Mouse (Mus musculus) megakaryocyte, embryonic 14.5 days (primary cell): ENCODE results near the gene Lmo7. TPM values are rescaled to one million over a fixed set of nuclear protein-coding genes. Genes with fewer than 3 reads are reported as not detected.

Source experiments
- H3K27me3 ChIP-seq: replicated peaks from 2 replicates; pipeline ENCODE3; 2012; ENCODE audit warnings: inconsistent platforms
- H3K36me3 ChIP-seq: replicated peaks from 2 replicates; pipeline ENCODE3; 2012; ENCODE audit warnings: low read length, inconsistent platforms, mixed read lengths
- H3K4me1 ChIP-seq: 2 replicates; pipeline ENCODE4 v1.6.1; 2012; ENCODE audit warnings: inconsistent platforms
- H3K4me3 ChIP-seq: replicated peaks from 2 replicates; pipeline ENCODE3; 2012; ENCODE audit warnings: moderate library complexity, mild to moderate bottlenecking, inconsistent platforms
- H3K9me3 ChIP-seq: 2 replicates; pipeline ENCODE4 v1.6.1; 2012; ENCODE audit warnings: inconsistent platforms
- FLI1 ChIP-seq: IDR thresholded peaks from 2 replicates; pipeline ENCODE4 v1.6.1; 2012; ENCODE audit warnings: low read length, inconsistent platforms, mixed read lengths
- GATA1 ChIP-seq: IDR thresholded peaks from 3 replicates; pipeline ENCODE4 v1.6.1; 2012; ENCODE audit warnings: mixed read lengths, low read length, inconsistent platforms, borderline replicate concordance
- polyA plus RNA-seq: library from polyadenylated mRNA; stranded (reverse); fragments of >175 nt; gene quantifications from 2 replicates; pipeline ENCODE4 v1.2.3, GENCODE M21; 2012; ENCODE audit warnings: low replicate concordance; ENCODE audit not compliant: insufficient read depth

Gene Lmo7
- polyA plus RNA-seq, 1 experiment: 0.08 TPM

DNA sequence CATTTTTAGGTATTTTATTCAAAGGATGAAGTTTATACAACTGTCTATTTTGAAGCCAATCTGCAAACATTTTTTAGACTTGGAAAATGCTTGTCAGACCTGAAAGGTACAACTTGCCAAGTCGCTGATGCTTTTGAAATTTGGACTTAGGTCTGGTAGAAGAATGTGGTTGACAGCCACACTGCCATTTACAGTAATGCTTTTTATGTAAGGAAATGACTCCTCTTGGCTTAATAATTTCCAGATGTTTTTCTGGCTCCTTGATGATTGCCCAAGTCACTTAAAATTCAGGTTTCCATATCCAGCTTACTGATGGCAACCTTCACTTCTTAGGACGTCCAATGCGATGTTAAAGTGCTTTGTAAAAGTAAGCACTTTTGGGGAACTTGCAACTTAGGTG lies 16.9 kb downstream of the Lmo7 start:
- Histone ChIP-seq H3K4me3 (no peak overlapping the region), H3K27me3 (no peaks in the 10 kb centered on the region), H3K9me3 (no peaks in the 10 kb centered on the region), H3K36me3 (no peaks in the 10 kb centered on the region), H3K4me1 (no peaks in the 10 kb centered on the region)
- TF ChIP-seq FLI1: no peak
- no peak for TF ChIP-seq GATA1

DNA sequence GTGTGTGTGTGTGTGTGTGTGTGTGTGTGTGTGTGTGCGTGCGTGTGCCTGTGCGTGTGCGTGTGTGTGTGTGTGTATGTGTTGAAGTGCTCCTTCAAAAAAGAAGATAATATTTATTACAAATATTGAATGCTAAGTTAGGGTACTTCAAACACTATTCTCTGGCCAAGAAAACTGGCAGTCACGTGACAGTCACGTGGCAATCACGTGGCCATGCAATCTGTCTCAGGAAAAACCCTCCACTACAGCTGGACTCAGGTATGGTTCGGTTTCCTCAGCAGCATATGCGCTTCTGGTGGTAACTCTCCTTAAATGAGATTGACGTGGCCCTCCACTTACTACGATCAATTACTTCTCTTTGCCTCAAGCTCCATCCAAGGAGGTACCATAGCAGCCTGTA lies 18.1 kb downstream of the Lmo7 start:
- no peaks in the 10 kb centered on the region for H3K36me3 ChIP-seq
- no peak overlapping the region for H3K4me3 ChIP-seq
- no peaks in the 10 kb centered on the region for H3K27me3 ChIP-seq
- no peaks in the 10 kb centered on the region for H3K9me3 ChIP-seq
- TF ChIP-seq GATA1 (no peak), FLI1 (no peak)
- no peaks in the 10 kb centered on the region for H3K4me1 ChIP-seq

DNA sequence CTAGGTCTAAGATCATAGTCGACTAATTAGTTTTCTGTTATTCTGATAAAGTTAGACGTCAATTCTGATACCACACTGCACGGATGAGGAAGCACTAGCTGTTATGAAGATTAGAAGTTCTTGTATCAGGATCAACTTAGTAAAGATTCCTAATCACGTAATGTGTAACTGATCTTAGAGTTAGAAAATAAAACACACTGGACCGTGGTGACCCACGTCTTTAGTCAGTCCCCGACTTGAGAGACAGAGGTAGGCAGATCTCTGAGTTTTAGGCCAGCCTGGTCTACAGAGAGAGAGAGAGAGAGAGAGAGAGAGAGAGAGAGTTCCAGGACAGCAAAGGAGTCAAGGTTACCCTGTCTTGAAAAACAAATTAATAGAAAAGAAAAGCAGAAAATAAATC lies 18.7 kb downstream of the Lmo7 start:
- TF ChIP-seq GATA1 (no peak), FLI1 (no peak)
- no peak overlapping the region for H3K4me3 ChIP-seq
- no peaks in the 10 kb centered on the region for H3K27me3 ChIP-seq
- H3K4me1 ChIP-seq: no peaks in the 10 kb centered on the region
- H3K36me3 ChIP-seq: no peaks in the 10 kb centered on the region
- no peaks in the 10 kb centered on the region for H3K9me3 ChIP-seq

DNA sequence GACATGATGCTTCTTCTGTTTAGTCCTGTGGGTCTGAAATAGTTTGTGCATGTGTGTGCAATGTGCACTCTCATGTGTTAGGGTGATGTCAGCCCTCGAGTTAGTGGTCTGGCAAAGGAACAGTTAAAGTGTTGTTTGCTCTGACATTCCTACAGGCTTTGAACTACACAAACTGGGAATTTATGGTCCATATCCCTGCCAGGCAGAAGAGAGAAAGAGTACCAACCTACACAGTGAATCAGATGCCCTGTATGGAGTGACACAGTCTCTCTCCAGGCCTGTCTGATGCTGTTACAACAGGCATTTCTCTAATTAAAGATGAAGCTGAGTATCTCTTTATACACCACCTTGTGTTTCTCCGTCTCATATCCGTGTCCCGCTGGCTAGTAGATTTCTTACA lies 21.2 kb downstream of the Lmo7 start:
- Histone ChIP-seq H3K9me3 (no peaks in the 10 kb centered on the region), H3K4me3 (no peak overlapping the region), H3K36me3 (no peaks in the 10 kb centered on the region), H3K4me1 (no peaks in the 10 kb centered on the region), H3K27me3 (no peaks in the 10 kb centered on the region)
- TF ChIP-seq FLI1 (no peak), GATA1 (no peak)

DNA sequence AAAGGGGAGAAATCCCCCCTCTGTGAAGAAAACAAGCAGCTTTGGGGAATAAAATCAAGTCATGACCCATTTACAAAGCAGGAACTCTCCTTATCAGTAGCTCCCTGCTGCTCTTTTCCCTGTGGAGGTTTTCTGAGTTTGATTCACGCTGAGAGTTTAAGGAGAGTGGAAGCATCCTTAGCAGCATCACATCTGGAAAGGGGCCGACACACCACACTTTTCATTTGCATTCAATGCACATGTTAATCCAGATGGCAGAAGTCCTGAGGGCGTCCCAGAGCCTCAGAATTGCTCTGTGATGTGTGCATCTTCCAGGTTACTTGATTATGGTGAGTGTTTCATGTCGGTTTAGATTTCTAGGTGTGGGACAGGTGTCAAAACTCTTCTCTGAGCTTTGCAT lies 25.7 kb downstream of the Lmo7 start:
- Histone ChIP-seq H3K9me3 (no peaks in the 10 kb centered on the region), H3K4me1 (no peaks in the 10 kb centered on the region)
- TF ChIP-seq GATA1: no peak

DNA sequence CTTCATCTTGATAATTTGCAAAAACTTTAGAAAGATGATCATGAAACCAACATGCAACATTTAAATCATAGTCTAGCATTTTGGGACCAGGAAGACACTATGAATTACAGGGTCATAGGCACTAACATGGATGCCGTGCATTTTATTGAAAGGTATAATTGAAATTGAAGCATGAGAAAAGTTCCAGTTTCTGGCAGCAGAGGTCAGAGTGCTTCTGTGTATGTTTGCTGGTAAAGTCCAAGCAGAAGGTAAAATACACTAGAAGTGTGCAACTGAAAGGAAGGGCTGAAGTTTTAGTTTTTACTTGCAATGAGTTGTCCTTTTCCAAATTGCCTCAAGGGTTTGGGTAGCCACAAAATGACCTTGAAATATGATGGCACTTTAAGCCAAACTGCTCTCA lies 32.5 kb downstream of the Lmo7 start:
- Histone ChIP-seq H3K27me3 (no peaks in the 10 kb centered on the region), H3K9me3 (no peaks in the 10 kb centered on the region), H3K4me1 (no peaks in the 10 kb centered on the region), H3K36me3 (no peaks in the 10 kb centered on the region), H3K4me3 (no peak overlapping the region)
- no peak for TF ChIP-seq GATA1
- TF ChIP-seq FLI1: no peak

More for the DNA sequence above, 25.7 kb downstream of the Lmo7 start:
- Histone ChIP-seq H3K4me3 (no peak overlapping the region), H3K27me3 (no peaks in the 10 kb centered on the region), H3K36me3 (no peaks in the 10 kb centered on the region)

DNA sequence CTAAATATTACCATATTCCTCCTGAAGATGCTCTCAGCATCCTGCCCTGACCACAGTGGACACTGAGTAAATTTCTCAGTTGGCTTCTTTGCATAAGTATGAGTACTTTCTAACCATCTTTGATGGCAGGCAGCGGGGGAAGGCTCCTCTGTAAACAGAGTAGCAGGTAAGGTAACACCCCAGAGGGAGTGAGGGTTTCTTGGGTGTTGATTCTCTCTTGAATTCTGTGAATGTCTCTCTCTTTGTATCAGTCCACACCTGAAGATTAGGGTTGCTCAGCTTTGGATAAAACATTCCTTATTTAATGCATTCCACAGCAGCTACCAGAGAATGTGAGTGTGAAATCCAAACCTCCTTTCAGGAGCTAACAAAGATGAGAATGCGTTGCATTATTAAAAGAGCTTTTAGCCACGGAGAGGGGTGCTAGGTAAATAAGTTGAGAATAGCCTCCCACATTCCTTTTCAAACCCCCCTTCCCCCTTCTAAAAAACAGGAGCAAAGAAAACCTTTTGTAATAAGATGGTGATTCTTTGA lies 34.1 kb downstream of the Lmo7 start:
- no peaks in the 10 kb centered on the region for H3K36me3 ChIP-seq
- TF ChIP-seq GATA1: no peak
- TF ChIP-seq FLI1: no peak
- no peaks in the 10 kb centered on the region for H3K27me3 ChIP-seq
- no peaks in the 10 kb centered on the region for H3K9me3 ChIP-seq
- no peak overlapping the region for H3K4me3 ChIP-seq
- no peaks in the 10 kb centered on the region for H3K4me1 ChIP-seq

DNA sequence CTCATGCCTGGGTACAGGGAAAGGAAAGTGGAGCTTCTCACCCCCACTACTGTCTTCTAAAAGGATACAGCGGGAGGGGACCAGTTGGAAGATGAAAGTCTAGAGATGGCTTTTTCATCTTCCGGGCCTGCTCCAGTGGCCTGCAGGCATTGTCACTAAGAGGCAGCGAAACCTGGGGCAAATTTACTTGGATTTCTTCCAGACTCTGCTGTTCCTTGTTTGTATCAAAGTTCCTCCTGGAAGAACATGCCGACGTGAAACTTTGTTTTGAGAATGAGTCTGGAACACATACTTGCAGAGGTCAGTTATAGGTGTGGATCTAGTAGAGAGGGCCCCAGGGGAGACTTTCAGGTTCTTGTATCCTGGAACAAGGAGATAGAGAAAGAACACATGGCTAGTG lies 41.6 kb downstream of the Lmo7 start:
- no peaks in the 10 kb centered on the region for H3K4me1 ChIP-seq
- TF ChIP-seq GATA1: no peak
- TF ChIP-seq FLI1: no peak
- no peaks in the 10 kb centered on the region for H3K9me3 ChIP-seq
- H3K27me3 ChIP-seq: no peaks in the 10 kb centered on the region
- H3K36me3 ChIP-seq: no peaks in the 10 kb centered on the region
- H3K4me3 ChIP-seq: no peak overlapping the region

DNA sequence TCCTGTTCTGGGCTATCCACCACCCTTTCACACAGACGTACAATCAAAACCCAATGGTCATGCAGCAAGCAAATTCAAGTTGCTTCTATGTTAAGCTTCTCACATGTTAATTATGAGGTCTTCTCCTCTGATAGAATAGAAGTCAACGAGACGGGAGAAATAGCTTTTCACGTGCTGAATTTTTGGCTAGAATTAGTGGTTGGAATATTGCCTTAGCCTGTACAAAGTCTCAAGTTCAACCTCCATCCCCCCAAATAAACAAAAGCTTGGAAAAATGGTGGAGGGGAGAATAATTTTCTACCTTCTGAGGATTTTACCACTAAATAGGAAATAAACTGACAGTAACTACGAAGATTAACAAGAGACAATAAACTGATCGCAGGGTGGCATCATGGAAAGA lies 42.0 kb downstream of the Lmo7 start:
- Histone ChIP-seq H3K4me3 (no peak overlapping the region), H3K27me3 (no peaks in the 10 kb centered on the region), H3K9me3 (no peaks in the 10 kb centered on the region), H3K36me3 (no peaks in the 10 kb centered on the region), H3K4me1 (no peaks in the 10 kb centered on the region)
- TF ChIP-seq FLI1: no peak
- TF ChIP-seq GATA1: no peak

DNA sequence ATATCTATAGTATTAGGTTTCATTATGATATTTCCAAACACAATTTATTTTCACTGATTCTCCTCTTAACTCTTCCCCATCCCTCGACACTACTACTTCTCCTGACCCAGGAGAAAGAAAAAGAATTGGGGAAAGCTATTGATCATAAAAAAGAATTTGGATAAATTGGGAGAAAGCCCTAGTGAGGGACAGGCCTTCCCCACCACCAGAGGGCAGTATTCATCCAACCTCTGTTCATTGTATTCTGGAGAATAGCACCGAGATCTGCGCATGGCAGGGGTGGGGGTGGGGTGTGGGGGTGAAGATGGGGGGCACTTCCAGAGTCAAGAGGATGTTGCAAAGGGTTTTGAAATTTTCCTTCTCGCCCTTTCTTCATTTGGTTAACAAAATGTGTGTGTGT lies 44.9 kb downstream of the Lmo7 start:
- no peaks in the 10 kb centered on the region for H3K4me1 ChIP-seq
- no peaks in the 10 kb centered on the region for H3K36me3 ChIP-seq
- H3K9me3 ChIP-seq: no peaks in the 10 kb centered on the region
- no peak overlapping the region for H3K4me3 ChIP-seq
- H3K27me3 ChIP-seq: no peaks in the 10 kb centered on the region
- TF ChIP-seq FLI1 (no peak), GATA1 (no peak)

DNA sequence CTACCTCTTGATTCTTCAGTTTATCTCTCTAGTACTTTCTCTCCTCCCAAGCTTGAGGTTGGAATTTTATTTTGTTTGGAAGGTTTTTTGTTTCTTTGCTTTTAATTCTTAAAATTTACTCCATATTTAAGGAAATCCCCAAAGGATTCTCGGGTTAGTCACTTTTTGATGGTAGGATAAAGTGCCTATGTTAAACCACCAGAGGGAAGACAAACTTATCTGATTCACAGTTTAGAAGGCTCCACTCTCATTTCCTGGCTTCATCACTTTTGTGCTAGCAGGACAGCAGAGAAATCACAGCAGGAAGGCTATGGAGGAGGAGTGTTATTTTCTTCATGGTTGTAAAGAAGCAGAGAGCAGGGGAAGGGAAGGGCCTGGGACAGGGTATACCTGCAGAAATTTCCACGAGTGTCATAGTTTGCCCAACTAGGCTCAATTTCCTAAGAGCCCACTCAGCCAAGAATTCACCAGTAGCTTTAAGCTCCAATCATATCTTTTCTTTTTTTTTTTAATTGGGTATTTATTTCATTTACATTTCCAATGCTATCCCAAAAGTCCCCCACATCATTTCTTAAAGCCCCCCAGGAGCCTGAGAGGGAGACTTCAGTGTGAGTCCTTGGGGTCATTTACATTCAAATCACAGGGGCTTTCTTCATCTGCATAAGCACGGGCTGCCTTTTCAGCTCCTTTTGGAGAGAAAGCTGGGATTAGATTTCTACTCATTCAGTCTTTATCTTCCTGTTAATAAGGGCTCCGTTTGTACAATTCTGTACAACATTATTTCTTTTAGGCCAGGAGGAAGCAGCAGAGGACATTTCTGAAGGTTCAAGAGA lies 46.8 kb downstream of the Lmo7 start:
- no peaks in the 10 kb centered on the region for H3K27me3 ChIP-seq
- no peaks in the 10 kb centered on the region for H3K9me3 ChIP-seq
- no peak for TF ChIP-seq GATA1
- no peak for TF ChIP-seq FLI1
- no peaks in the 10 kb centered on the region for H3K36me3 ChIP-seq
- H3K4me1 ChIP-seq: no peaks in the 10 kb centered on the region
- H3K4me3 ChIP-seq: no peak overlapping the region
